Mouse (Mus musculus) Muller cell, postnatal 12 days (primary cell): ENCODE results near the gene Pdlim5.

Experiments
- DNase-seq: peaks from one replicate; pipeline ENCODE4 v3.0.0-alpha.2; 2015; ENCODE audit errors: inconsistent ontology term

Pdlim5 gene

DNA sequence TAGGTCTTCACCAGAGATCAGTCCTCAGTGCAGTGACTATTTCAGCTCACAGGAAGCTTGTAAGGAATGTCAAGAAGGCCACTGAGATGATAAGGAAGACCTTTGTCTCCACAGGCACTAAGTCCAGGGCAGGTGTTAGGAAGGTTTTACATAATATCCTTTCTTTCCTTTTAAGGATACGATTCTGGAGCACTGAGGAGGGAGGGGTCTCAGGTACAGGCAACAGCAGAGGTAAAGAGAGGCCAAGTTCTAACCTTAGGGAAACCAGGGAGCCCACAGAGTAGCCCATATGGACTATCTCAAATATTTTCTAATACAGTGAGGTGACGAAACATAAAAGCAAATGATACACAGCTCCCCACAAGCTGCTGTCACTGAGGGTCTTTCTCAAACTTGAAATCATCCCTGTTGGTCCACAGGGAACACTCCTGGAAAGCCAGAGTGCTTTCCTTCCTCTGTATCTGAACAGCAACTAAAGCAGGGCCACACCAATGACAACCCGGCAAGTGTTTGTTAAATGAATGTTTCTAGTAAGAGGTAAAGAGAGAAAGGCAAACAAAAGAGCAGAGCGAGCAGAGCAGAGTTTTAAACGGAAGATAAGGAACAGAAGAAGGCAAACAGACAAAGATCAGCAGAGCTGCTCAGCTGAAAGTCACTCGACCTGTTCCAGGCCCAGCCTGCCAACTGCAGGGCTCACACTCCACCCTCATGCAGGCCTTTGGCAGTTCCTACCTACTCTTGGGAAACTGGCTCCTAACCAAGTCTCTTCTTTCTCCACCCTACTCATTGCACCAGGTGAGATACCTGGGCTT, 55.9 kb downstream of the Pdlim5 start:
- no peak for DNase-seq

DNA sequence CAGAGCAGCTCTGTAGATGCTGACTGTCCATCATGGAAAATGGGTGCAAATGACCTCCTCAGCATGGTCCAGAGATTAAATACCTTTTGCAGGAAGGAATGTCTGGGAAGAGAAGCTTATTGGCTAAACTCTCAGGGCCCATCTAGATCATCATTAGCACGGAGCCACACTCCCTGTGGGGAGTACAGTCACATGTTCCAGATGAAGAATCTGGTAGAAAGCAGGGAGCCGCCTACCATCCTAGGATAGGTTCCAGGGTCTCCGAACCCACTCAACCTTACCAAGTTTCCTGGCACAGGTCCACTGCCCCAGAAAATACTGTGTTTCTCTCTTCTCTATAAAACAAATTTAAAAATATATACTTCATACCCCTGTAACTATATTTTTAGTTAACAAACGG, 57.4 kb downstream of the Pdlim5 start:
- DNase-seq = peak; percentile 38

DNA sequence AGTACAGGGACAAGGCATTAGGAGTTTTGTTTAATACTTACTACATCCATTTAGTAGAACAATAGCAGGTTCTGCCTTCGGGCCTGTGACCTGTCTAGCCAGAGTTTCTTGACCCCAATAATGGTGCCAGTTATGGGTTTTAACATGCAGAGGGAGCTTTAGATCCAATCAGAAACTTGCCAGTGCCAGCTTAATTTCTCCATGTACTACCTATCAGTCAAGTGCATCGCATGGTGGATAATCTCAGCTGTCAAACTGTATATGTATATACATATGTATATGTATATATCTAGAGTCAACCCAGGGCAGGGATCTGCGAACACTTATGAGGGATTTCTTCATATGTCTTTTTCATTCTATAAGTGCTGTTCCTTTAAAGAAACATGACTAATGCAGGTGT, 61.0 kb downstream of the Pdlim5 start:
- DNase-seq = no peak

DNA sequence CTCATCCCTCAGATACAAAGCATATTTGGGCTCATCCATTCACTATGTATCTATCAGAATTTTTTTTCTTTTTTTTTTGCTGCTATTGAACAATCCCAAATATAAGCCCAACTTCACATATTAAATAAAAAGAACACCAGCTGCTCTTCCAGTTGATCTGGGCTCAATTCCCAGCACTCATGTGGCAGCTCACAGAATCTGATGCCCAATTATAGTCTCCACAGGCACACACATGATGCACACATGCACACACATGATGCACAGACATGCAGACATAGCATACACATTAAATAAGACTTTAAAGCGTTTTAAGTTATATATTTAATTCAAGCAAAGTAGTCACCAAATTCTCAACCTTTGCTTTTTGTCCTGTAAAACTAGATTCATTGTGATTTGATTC, 62.0 kb downstream of the Pdlim5 start:
- no peak for DNase-seq

DNA sequence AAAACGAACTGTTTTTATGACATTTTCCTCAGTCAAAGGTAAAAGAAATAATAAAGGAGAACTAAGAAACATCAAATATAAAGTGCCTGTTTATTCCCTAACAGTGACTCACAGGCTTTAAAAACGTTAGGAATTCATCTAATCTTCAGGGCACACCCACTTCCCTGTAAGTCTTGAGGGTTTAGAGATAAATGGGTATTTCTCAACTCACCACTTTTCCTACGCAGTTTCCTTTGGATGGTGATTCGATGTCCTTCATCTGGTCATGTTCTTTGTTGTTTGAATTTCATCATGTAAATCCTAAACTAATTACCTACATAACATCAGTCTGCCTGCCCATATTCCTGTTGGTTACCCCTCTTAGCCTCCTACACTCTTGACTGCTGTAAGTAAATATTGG, 62.8 kb downstream of the Pdlim5 start:
- no peak for DNase-seq

DNA sequence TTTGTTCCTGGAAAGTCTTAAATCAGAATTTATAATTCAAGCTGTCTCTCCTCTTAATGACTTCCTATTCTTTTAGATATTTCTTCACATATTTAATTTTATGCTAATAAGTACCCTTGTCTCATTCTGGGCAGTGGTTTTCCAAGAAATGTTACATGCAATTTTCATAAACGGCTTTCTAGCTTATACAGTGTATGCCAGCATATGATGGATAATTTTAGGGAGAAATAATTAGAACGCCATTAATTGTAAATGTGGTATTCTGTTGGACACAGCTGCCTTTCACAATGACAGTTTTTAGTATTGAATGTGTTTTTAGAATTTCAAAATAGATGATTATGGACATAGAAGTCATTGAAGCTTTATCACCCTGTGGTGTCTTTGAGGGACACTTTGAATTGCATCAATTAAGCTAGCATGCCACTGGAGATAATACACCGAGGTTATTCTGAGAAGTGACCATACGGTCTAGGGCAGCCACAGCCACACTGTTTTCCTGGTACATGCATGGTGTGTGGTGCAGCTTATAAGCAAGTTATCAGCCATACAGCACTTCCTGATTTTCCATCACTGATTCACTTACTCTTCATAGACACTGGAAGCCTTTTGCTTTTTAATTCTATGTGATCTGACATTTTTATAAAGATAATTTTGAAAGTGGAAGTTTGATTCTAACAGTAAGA, 63.5 kb downstream of the Pdlim5 start:
- no peak for DNase-seq

DNA sequence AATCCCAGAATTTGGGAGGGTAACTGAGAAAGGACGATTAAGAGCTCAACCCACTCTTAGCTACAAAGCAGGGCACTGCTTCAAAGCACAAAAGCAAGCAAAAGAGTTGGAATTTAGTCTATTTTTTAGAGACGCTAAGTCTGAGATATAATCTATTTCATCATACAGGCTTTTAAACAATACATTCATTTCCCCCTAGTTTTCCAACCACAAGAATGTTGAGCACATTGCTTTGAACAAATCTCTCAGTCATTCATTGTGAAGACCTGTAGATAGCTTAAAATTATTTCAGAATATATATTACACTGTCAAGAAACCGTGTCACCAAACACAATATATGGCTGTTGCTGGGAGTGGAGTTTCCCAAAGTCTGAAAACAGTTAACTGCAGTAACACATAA, 65.1 kb downstream of the Pdlim5 start:
- peak; percentile 76 for DNase-seq

DNA sequence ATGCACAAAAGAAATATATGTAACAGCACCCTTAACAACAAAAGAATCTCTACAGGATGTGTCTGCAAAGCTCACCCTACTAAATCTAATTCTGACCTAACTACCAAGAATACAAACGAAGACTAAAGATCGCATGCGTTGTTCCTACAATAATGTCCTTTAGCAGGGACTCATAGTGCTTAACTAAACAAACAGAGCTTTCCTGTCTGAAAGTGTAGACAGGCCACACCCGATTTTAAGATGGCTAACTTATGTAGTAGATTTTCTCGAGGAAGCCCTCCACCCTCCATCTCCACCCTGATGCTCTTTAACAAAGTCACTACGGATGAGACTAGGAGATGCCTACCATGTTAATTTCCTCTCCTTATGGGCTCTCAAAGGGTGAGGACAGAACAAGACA, 71.9 kb downstream of the Pdlim5 start:
- no peak for DNase-seq

DNA sequence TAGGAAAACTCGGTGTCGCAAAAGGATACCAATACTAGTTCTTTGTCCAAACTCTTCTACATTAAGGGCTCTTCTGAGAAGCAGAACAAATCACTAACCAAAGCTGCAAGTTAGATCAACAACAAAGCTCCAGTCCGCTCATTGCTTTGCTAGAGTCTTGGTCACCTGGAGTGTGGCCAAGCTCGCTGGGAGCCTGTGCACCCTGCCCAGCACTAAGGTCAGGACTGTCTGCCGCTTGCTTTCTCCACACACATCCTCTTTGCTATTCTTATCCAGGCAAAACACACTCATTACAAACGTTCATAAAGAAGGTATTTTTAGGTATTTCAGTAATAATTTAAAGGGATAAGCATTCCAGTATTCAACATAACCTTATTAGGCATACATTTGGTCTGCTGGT, 73.6 kb downstream of the Pdlim5 start:
- peak; percentile 75 for DNase-seq

DNA sequence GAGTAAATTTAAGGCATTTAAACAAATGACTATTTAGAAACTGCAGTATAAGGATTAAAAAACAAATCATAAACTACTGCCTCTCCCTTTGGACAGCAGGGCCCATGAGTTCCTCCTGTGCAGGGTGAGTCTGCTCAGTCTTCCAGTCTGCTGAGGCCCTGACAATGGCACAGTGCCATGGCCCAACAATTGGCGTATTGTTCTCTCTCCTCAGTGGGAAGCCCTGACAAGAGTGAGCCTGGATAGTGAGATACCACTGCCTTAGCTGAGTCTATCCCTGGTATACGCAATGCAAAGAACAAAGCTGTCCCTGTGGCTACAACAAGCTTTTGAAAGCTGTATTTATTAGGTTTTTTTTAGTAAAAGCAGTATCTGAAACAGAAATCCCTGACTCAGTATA, 77.3 kb downstream of the Pdlim5 start:
- peak; percentile 94 for DNase-seq

DNA sequence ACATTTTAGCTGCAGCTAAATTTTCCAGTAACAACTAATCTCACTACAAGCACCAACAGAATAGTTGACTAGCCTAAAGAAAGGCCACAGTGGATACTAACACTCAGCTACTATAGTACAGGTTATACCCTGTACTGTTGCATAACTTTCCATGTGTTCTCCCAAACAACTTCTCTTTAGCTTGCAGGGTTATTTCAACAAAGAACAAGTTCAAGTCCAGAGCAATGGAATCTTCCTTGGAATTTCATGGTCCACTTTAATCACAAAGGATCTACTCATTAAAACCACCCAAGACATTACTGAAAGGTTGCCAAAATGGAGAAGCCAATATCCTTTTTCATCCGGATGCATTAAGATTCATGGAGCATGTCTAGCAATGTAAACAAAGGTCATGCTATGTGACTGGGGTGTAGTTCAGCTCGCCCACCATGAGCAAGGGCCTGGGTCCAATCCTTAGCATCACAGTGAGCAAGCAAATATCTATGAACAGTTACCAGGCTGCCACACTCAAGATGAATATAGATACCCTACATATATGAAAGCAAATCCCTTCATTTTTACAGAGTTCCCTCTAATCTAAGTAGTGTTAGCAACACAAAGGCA, 79.3 kb downstream of the Pdlim5 start:
- DNase-seq = peak; percentile 68

DNA sequence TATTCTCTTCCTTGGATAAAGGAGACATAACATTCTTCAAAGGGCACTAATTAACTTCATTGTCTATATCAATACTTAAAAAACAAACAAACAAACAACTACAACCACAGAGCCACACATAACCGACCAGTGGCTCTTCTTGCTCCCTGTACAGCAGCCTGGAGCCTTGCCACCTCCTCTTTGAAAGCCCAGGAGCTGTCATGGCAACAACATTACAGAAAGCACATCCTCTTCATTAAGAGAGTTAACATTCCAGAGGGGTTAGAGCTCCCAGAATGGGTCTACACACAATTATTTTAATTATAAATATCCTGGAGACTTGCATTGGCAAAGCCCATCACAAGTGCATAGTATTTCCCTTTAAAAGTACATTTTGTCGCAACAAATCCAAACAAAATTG, 84.4 kb downstream of the Pdlim5 start:
- DNase-seq = peak; percentile 86

DNA sequence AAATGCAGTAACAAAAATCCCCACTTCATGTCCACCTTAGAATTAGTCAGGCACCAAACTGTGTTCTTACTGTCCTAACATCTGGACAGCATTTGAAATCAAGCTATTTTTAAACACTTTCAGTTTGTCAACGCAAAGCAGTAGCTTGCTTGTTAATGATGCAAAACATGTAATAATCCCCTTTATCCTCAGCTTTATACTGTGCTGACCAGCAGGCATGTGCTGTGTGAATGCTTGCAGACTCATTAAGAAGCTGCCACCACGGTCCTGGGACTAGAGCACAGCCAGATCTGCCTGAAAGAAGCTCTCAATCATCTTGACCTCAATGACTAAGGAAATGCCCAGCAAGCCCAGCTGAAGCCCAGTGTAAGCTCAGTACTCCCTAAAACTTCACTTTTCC, 85.0 kb downstream of the Pdlim5 start:
- DNase-seq = peak; percentile 77

DNA sequence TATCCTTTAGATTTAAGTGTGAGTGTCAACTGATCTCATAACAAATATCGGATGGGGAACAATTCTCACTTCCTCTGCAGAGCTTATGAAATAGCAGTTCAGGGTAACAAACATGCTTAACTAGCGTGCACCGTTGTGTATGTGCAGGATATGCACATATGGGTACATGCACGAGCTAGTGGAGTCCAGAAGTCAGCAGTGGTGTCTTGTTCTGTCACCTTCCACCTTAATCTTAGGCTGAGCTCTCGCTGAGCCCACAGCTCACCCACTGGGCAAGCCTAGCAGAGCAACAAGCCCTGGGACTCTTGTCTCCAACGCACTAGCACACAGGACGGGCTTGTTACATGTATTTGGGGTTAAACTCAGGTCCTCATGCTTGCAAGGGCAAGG, 100.2 kb downstream of the Pdlim5 start:
- no peak for DNase-seq

DNA sequence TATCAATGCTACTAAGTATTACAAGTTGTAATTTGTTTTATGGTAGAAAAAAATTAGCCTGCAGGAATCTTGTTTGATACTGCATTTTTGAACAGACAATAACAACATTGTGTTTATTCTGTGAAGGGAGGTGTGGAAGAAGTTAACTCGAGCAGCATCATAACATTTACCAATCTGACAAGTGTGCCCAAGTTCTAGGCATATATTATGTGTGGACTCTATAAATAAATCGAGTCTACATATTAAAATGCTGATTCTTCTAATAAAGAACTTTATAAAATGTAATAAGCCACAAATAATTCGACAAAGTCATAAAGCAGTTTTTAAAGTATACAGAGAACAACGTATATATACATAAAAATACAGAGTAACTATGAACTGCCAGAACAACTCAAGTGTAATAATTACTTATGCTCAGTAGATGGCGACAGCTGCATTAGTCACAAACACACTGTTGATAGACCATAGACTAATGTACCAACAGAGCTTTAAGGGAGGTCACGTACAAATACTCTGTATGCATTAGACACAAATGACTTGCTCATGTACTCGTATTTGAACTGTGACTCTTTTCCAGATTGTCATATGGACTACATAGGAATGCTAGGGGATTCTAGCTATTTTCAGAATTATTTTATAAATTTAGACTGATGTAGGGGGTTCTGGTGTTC, 100.7 kb downstream of the Pdlim5 start:
- peak; percentile 61 for DNase-seq

DNA sequence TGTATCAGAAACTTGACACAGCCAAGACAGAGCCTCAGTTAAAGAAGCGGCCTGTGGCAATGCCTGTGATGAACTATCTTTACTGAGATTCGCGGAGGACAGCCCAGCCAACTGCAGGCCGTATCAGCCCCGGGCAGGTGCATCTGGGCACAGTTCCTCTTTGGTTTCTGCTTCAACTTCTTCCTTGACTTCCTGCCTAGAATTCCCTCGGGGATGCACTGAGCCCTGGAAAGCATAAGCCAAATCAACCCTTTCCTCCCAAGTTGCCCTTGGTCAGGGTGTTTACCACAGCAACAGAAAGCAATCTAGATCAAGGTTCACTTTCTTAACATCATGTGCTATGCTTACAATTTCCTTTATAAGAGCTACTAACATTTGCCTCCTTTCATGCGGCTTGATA, 101.9 kb downstream of the Pdlim5 start:
- no peak for DNase-seq

DNA sequence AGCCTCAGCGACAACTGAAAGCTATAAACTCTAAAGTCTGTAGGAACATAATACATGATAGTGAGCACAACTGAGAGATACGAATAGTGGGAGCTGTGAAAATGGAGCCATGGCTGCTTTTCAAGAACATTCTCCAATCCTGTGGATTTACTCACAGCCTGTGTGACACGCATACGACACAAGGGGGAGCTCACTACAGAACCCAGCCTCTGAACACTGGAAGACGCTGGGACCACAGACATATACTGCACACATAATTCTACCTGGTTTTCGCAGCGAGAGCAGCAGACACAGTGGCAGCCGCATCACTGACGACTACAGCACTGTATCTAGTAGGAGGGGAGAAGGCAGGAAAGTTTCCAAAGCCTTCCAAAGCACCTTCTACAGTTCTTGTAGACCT, 112.8 kb downstream of the Pdlim5 start:
- no peak for DNase-seq

DNA sequence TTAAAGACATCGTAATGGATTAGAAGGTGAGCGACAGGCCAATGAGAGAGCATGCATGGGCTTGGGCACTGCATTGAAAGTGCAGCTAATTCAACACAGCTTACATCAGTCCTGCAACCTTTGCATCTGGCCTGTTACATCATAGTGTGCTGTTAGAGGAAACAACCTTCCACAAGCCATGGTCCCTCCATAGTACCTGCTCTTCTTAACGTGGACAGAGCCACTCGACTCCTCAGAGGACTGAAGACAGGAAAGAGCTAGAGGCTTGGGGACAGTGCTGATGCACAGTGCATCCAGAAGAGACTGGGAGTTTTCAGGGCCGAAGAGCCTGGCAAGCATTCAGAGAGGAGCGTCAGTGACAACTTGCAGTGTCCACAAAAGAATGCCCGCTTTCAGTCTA, 113.8 kb downstream of the Pdlim5 start:
- no peak for DNase-seq

DNA sequence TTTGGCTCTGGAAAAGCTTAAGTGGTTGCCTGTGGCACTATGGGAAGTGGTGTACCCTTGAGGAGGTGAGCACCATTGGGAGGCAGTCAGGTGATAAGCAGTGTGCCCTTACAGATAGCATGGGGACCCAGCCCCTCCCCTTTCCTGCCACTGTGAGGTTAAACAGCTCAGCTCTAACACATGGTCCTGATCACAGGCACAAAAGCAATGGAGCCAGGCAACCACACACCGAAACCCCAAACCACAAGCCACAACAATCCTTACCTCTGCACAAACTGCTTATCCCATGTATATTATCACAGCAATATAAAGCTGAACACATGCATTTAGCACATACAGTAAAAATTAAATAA, 114.4 kb downstream of the Pdlim5 start:
- no peak for DNase-seq

DNA sequence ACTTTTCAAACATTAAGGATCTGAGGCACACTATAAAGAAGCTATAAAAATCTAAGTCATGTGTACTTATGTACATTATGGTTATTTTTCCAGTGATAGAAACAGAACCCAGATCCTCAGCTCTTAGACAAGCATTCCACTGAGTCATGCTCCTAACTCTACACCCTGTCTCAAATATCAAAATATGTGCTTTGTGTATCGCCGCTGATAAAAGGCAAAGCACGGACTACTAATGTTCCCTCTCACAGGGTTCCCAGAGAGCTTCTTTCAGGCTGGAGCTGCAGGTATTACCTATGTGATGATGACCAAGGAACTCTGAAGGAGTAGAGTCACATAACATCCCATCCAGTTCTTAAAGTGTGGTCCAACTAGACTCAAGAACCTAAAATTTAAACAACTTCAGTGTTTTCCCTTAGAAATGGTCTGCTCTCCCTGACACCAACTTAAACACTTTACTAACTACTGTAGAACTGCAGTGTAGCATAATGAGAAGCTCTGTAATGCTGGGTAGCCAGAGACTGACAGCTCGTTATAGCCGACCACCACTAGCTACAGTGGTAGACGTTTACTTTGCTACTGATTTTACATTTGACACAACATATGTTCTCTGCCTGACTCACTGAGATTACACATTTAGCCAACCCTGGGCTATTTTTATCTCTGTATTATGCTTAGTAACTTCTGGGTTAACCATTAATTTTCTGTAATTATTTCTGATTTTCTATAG, 115.0 kb downstream of the Pdlim5 start:
- DNase-seq = no peak

DNA sequence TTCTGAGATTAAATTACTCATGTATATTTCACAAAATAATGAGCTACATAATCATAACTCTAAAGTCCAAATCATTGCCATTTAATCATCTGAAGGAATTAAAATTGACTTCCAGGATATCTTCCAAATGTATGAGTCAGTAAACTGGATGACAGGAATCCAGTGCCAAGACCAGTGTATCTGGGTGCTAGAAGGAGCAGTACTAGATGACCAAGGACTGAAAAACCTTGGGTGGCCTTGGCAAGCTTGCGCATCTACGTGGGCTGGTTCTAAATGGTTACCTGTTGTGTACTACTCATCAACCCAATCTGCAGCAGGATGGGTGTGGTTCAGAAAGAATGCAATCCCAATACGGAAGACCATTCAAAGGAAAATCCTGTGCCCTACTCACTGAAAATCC, 116.5 kb downstream of the Pdlim5 start:
- DNase-seq = no peak

DNA sequence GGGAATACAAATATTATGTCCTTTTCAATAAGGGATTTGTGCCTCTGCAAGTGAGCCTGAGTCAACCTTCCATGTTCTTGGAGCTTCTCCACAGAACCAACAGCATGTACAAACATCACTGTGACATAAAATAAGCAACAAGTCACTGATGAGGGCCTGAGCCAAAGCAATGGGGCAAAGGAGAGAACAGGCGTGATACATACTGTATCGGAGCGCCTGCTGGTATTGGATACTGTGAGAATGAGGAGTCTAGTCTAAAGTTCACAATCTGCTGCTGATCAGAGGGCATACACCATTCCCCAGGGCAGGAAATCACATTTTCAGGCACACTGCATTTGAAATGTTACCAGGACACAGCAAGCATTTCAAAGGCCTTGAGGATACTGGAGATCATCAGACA, 119.0 kb downstream of the Pdlim5 start:
- no peak for DNase-seq
